ENCODE assay signal across 10 mouse cellular contexts in genomic region chrX:77579964-77580363, GRCm38 (mm10).
DNase-seq lines count a peak whose midpoint lies in the region; ATAC-seq lines count a peak whose summit lies in the region.
"Had no signal": no experiment of that assay in that cellular context is flagged by ENCODE, and none has a peak within 500 bp of the region (broad histone marks: within the 10 kb centered on the region; RNA-seq: fewer than 3 reads in every experiment).

No protein-coding gene starts in this region.

- no peak overlapping the region for H3K27ac ChIP-seq in forebrain, embryonic 13.5 days
- H3K27ac ChIP-seq in forebrain, embryonic 12.5 days: no peak overlapping the region

- H3K4me3 ChIP-seq in forebrain, embryonic 13.5 days: no peak overlapping the region
- no peak overlapping the region for H3K4me3 ChIP-seq in forebrain, embryonic 12.5 days (replicated peaks)

- no peaks in the 10 kb centered on the region for H3K4me1 ChIP-seq in forebrain, embryonic 13.5 days
- no peaks in the 10 kb centered on the region for H3K4me1 ChIP-seq in forebrain, embryonic 12.5 days

- no peaks in the 10 kb centered on the region for H3K36me3 ChIP-seq in forebrain, embryonic 13.5 days (ENCODE audit: poor library complexity, severe bottlenecking)
- no peaks in the 10 kb centered on the region for H3K36me3 ChIP-seq in forebrain, embryonic 12.5 days (replicated peaks)

- DNase-seq in frontal cortex, postnatal 25 days (ENCODE audit: low spot score in 2 of 2): no peak
- peak; percentile 5 for DNase-seq in thymus, postnatal 14 days
- DNase-seq in thymus, postnatal 4 days: no peak
- no peak for DNase-seq in ovary, adult 18-20 months (ENCODE audit: low spot score)
- DNase-seq: cerebellum, adult 8-10 months; midbrain, embryonic 14.5 days had no signal

- H3K27me3 ChIP-seq in forebrain, embryonic 13.5 days: no peaks in the 10 kb centered on the region
- no peaks in the 10 kb centered on the region for H3K27me3 ChIP-seq in forebrain, embryonic 12.5 days

- H3K4me2 ChIP-seq in forebrain, embryonic 13.5 days: no peak overlapping the region
- H3K4me2 ChIP-seq in forebrain, embryonic 12.5 days: no peak overlapping the region

- H3K9me3 ChIP-seq in forebrain, embryonic 13.5 days (replicated peaks): no peaks in the 10 kb centered on the region
- no peaks in the 10 kb centered on the region for H3K9me3 ChIP-seq in forebrain, embryonic 12.5 days

- H3K9ac ChIP-seq in forebrain, embryonic 13.5 days: no peak overlapping the region
- H3K9ac ChIP-seq in forebrain, embryonic 12.5 days: no peak overlapping the region

- peak; percentile 53 for ATAC-seq in frontal cortex, adult (ENCODE audit: low TSS enrichment)
- ATAC-seq in inflammation-experienced regulatory T-cells, adult 6 months: peak; percentile 86
- no peak for ATAC-seq in forebrain, embryonic 13.5 days
- no peak for ATAC-seq in forebrain, embryonic 12.5 days (ENCODE audit: low FRiP score)

- WGBS in forebrain, embryonic 13.5 days: 87% methylated on average over 4 of the region's 4 CpGs
- WGBS in forebrain, embryonic 12.5 days: 84% methylated on average over 4 of the region's 4 CpGs

Comparison
In these comparisons a context has a peak if more than half of its experiments do, and no peak if none do; other contexts are left out.
1. ATAC-seq: peak in frontal cortex, adult (single experiment) and inflammation-experienced regulatory T-cells, adult 6 months (single experiment); none in forebrain, embryonic 13.5 days (single experiment) and forebrain, embryonic 12.5 days (single experiment).